Mouse (Mus musculus): Measurements from ENCODE around the gene Rasa3. TPM values are rescaled to one million over a fixed set of nuclear protein-coding genes. Genes with fewer than 3 reads are reported as not detected.

The Rasa3 gene
- polyA plus RNA-seq, 1 experiment from 2014 or later, result 20.9 TPM

GRCm38 (mm10) chr8:13674294-13675010 is 3.0 kb downstream of the Rasa3 start:
- no peak for ATAC-seq (ENCODE audit: insufficient number of reproducible peaks, insufficient read depth, low FRiP score, low read depth)
- Histone ChIP-seq H3K9me3 (ENCODE audit: control insufficient read depth, low read length) (no peaks in the 10 kb centered on the region), H3K27me3 (ENCODE audit: control insufficient read depth, insufficient read depth, low read length) (no peaks in the 10 kb centered on the region), H3K4me1 (ENCODE audit: control insufficient read depth in 2 of 2, insufficient read depth in 2 of 2, low read length in 2 of 2) (peaks cover 49 to 68% of the 10 kb centered on the region in 2 experiments), H3K4me2 (ENCODE audit: low read length) (peak overlapping the region; percentile 92), H3K27ac (replicated peaks in 1 of 2; ENCODE audit: control insufficient read depth in 1 of 2, insufficient read depth in 1 of 2, low read depth in 2 of 2, low read length in 2 of 2) (peak overlapping the region; percentile 24 to 89; a peak in 3 of 4 replicates), H3K36me3 (ENCODE audit: control insufficient read depth, insufficient read depth, low read length) (no peaks in the 10 kb centered on the region), H3K4me3 (ENCODE audit: control insufficient read depth in 1 of 2, insufficient read depth in 1 of 2, low read depth in 1 of 2, low read length in 2 of 2) (no peak overlapping the region), H3K9ac (ENCODE audit: low read length) (no peak overlapping the region)
- 42% methylated on average over 12 of the region's 12 CpGs for WGBS

GRCm38 (mm10) chr8:13673215-13673614 is 4.2 kb downstream of the Rasa3 start:
- peak overlapping the region; percentile 41; the same call in 1 of the 2 replicates for H3K9ac ChIP-seq (ENCODE audit: low read length)
- H3K4me3 ChIP-seq (ENCODE audit: control insufficient read depth in 1 of 2, insufficient read depth in 1 of 2, low read depth in 1 of 2, low read length in 2 of 2), result no peak overlapping the region
- H3K36me3 ChIP-seq (ENCODE audit: control insufficient read depth, insufficient read depth, low read length), result no peaks in the 10 kb centered on the region
- H3K27ac ChIP-seq (replicated peaks in 1 of 2; ENCODE audit: control insufficient read depth in 1 of 2, insufficient read depth in 1 of 2, low read depth in 2 of 2, low read length in 2 of 2), result peak overlapping the region in 1 of 2 experiments; percentile 55; a peak in 2 of 4 replicates
- WGBS, result 61% methylated on average over 4 of the region's 4 CpGs
- H3K9me3 ChIP-seq (ENCODE audit: control insufficient read depth, low read length), result no peaks in the 10 kb centered on the region
- no peaks in the 10 kb centered on the region for H3K27me3 ChIP-seq (ENCODE audit: control insufficient read depth, insufficient read depth, low read length)
- no peak overlapping the region for H3K4me2 ChIP-seq (ENCODE audit: low read length)
- H3K4me1 ChIP-seq (ENCODE audit: control insufficient read depth in 2 of 2, insufficient read depth in 2 of 2, low read length in 2 of 2), result peaks cover 57 to 75% of the 10 kb centered on the region in 2 experiments
- no peak for ATAC-seq (ENCODE audit: insufficient number of reproducible peaks, insufficient read depth, low FRiP score, low read depth)

GRCm38 (mm10) chr8:13671246-13672003 is 6.0 kb downstream of the Rasa3 start:
- Histone ChIP-seq H3K4me3 (ENCODE audit: control insufficient read depth in 1 of 2, insufficient read depth in 1 of 2, low read depth in 1 of 2, low read length in 2 of 2) (no peak overlapping the region), H3K36me3 (ENCODE audit: control insufficient read depth, insufficient read depth, low read length) (no peaks in the 10 kb centered on the region), H3K4me1 (ENCODE audit: control insufficient read depth in 2 of 2, insufficient read depth in 2 of 2, low read length in 2 of 2) (peaks cover 64 to 83% of the 10 kb centered on the region in 2 experiments), H3K27me3 (ENCODE audit: control insufficient read depth, insufficient read depth, low read length) (no peaks in the 10 kb centered on the region), H3K9ac (ENCODE audit: low read length) (no peak overlapping the region), H3K9me3 (ENCODE audit: control insufficient read depth, low read length) (no peaks in the 10 kb centered on the region), H3K4me2 (ENCODE audit: low read length) (no peak overlapping the region), H3K27ac (replicated peaks in 1 of 2; ENCODE audit: control insufficient read depth in 1 of 2, insufficient read depth in 1 of 2, low read depth in 2 of 2, low read length in 2 of 2) (peak overlapping the region in 1 of 2 experiments; percentile 15; a peak in 1 of 4 replicates)
- ATAC-seq (ENCODE audit: insufficient number of reproducible peaks, insufficient read depth, low FRiP score, low read depth), result no peak
- 67% methylated on average over 10 of the region's 10 CpGs for WGBS

GRCm38 (mm10) chr8:13670011-13670471 is 7.4 kb downstream of the Rasa3 start:
- H3K4me2 ChIP-seq (ENCODE audit: low read length), result no peak overlapping the region
- 73% methylated on average over 17 of the region's 17 CpGs for WGBS
- no peaks in the 10 kb centered on the region for H3K9me3 ChIP-seq (ENCODE audit: control insufficient read depth, low read length)
- H3K4me3 ChIP-seq (ENCODE audit: control insufficient read depth in 1 of 2, insufficient read depth in 1 of 2, low read depth in 1 of 2, low read length in 2 of 2), result no peak overlapping the region
- H3K4me1 ChIP-seq (ENCODE audit: control insufficient read depth in 2 of 2, insufficient read depth in 2 of 2, low read length in 2 of 2), result peaks cover 73 to 83% of the 10 kb centered on the region in 2 experiments
- no peaks in the 10 kb centered on the region for H3K27me3 ChIP-seq (ENCODE audit: control insufficient read depth, insufficient read depth, low read length)
- no peak for ATAC-seq (ENCODE audit: insufficient number of reproducible peaks, insufficient read depth, low FRiP score, low read depth)
- H3K9ac ChIP-seq (ENCODE audit: low read length), result 0 out of 2 replicates have a peak overlapping the region, but pooled peaks have one; percentile 11
- no peaks in the 10 kb centered on the region for H3K36me3 ChIP-seq (ENCODE audit: control insufficient read depth, insufficient read depth, low read length)
- H3K27ac ChIP-seq (replicated peaks in 1 of 2; ENCODE audit: control insufficient read depth in 1 of 2, insufficient read depth in 1 of 2, low read depth in 2 of 2, low read length in 2 of 2), result peak overlapping the region in 1 of 2 experiments; percentile 78; a peak in 2 of 4 replicates

- peak overlapping the region; percentile 36 for H3K9ac ChIP-seq (ENCODE audit: low read length)
- no peaks in the 10 kb centered on the region for H3K27me3 ChIP-seq (ENCODE audit: control insufficient read depth, insufficient read depth, low read length)
- no peaks in the 10 kb centered on the region for H3K36me3 ChIP-seq (ENCODE audit: control insufficient read depth, insufficient read depth, low read length)
- H3K9me3 ChIP-seq (ENCODE audit: control insufficient read depth, low read length), result no peaks in the 10 kb centered on the region
- H3K4me2 ChIP-seq (ENCODE audit: low read length), result peak overlapping the region; percentile 38
- 8% methylated on average over 10 of the region's 10 CpGs for WGBS
- peaks cover 75 to 83% of the 10 kb centered on the region in 2 experiments for H3K4me1 ChIP-seq (ENCODE audit: control insufficient read depth in 2 of 2, insufficient read depth in 2 of 2, low read length in 2 of 2)
- ATAC-seq (ENCODE audit: insufficient number of reproducible peaks, insufficient read depth, low FRiP score, low read depth), result peak; percentile 45; the same call in 1 of the 2 replicates
- no peak overlapping the region for H3K4me3 ChIP-seq (ENCODE audit: control insufficient read depth in 1 of 2, insufficient read depth in 1 of 2, low read depth in 1 of 2, low read length in 2 of 2)
- H3K27ac ChIP-seq (replicated peaks in 1 of 2; ENCODE audit: control insufficient read depth in 1 of 2, insufficient read depth in 1 of 2, low read depth in 2 of 2, low read length in 2 of 2), result peak overlapping the region; percentile 65 to 78
These were observed 9.0 kb downstream of the Rasa3 start for GRCm38 (mm10) chr8:13668367-13668766.

- Histone ChIP-seq H3K4me2 (ENCODE audit: low read length) (peak overlapping the region; percentile 38; the same call in 1 of the 2 replicates), H3K4me3 (ENCODE audit: control insufficient read depth in 1 of 2, insufficient read depth in 1 of 2, low read depth in 1 of 2, low read length in 2 of 2) (no peak overlapping the region), H3K9ac (ENCODE audit: low read length) (peak overlapping the region; percentile 36), H3K27ac (replicated peaks in 1 of 2; ENCODE audit: control insufficient read depth in 1 of 2, insufficient read depth in 1 of 2, low read depth in 2 of 2, low read length in 2 of 2) (peak overlapping the region; percentile 65 to 78), H3K27me3 (ENCODE audit: control insufficient read depth, insufficient read depth, low read length) (no peaks in the 10 kb centered on the region), H3K9me3 (ENCODE audit: control insufficient read depth, low read length) (no peaks in the 10 kb centered on the region), H3K36me3 (ENCODE audit: control insufficient read depth, insufficient read depth, low read length) (no peaks in the 10 kb centered on the region), H3K4me1 (ENCODE audit: control insufficient read depth in 2 of 2, insufficient read depth in 2 of 2, low read length in 2 of 2) (peaks cover 71 to 79% of the 10 kb centered on the region in 2 experiments)
- 0 out of 2 replicates have a peak, but pooled peaks have one; percentile 28 for ATAC-seq (ENCODE audit: insufficient number of reproducible peaks, insufficient read depth, low FRiP score, low read depth)
- 60% methylated on average over 4 of the region's 4 CpGs for WGBS
These were observed 9.5 kb downstream of the Rasa3 start for GRCm38 (mm10) chr8:13667917-13668316.

- H3K4me1 ChIP-seq (ENCODE audit: control insufficient read depth in 2 of 2, insufficient read depth in 2 of 2, low read length in 2 of 2), result peaks cover 61 to 63% of the 10 kb centered on the region in 2 experiments
- peak overlapping the region; percentile 45 for H3K9ac ChIP-seq (ENCODE audit: low read length)
- ATAC-seq (ENCODE audit: insufficient number of reproducible peaks, insufficient read depth, low FRiP score, low read depth), result no peak
- peak overlapping the region; percentile 14 for H3K4me2 ChIP-seq (ENCODE audit: low read length)
- H3K36me3 ChIP-seq (ENCODE audit: control insufficient read depth, insufficient read depth, low read length), result no peaks in the 10 kb centered on the region
- H3K27me3 ChIP-seq (ENCODE audit: control insufficient read depth, insufficient read depth, low read length), result no peaks in the 10 kb centered on the region
- H3K4me3 ChIP-seq (ENCODE audit: control insufficient read depth in 1 of 2, insufficient read depth in 1 of 2, low read depth in 1 of 2, low read length in 2 of 2), result no peak overlapping the region
- H3K27ac ChIP-seq (replicated peaks in 1 of 2; ENCODE audit: control insufficient read depth in 1 of 2, insufficient read depth in 1 of 2, low read depth in 2 of 2, low read length in 2 of 2), result peak overlapping the region; percentile 63 to 80
- WGBS, result 16% methylated on average over 8 of the region's 8 CpGs
- no peaks in the 10 kb centered on the region for H3K9me3 ChIP-seq (ENCODE audit: control insufficient read depth, low read length)
These were observed 11.5 kb downstream of the Rasa3 start for GRCm38 (mm10) chr8:13665944-13666343.
